Mouse (Mus musculus) limb, embryonic 13.5 days (tissue): Measurements from ENCODE around the gene Lingo1. TPM values are rescaled to one million over a fixed set of nuclear protein-coding genes. Genes with fewer than 3 reads are reported as not detected.

ENCODE experiments used
- ATAC-seq: fragments of 200-750 bp; cut with Nextera tagmentation; 2 replicates; pipeline ENCODE4 v1.8.0; 2017; ENCODE audit warnings: low read depth, moderate number of reproducible peaks, moderate TSS enrichment; ENCODE audit not compliant: low FRiP score
- H3K27ac ChIP-seq: fragments of 300-500 bp; sonication (generic); 2 replicates; pipeline ENCODE4 v1.5.1; 2015; ENCODE audit warnings: inconsistent platforms, mild to moderate bottlenecking, moderate library complexity
- H3K27me3 ChIP-seq: fragments of 300-500 bp; sonication (generic); 2 replicates; pipeline ENCODE4 v1.6.1; 2015; ENCODE audit warnings: mild to moderate bottlenecking, inconsistent platforms
- H3K36me3 ChIP-seq: fragments of 300-500 bp; sonication (generic); 2 replicates; pipeline ENCODE4 v1.6.1; 2015; ENCODE audit warnings: inconsistent platforms, mild to moderate bottlenecking, moderate library complexity
- H3K4me1 ChIP-seq: fragments of 300-500 bp; sonication (generic); 2 replicates; pipeline ENCODE4 v1.6.1; 2015; ENCODE audit warnings: inconsistent platforms
- H3K4me2 ChIP-seq: fragments of 300-500 bp; sonication (generic); replicated peaks from 2 replicates; pipeline ENCODE4 v1.6.1; 2015; ENCODE audit warnings: inconsistent platforms, mild to moderate bottlenecking, moderate library complexity
- H3K4me3 ChIP-seq: fragments of 300-500 bp; sonication (generic); 2 replicates; pipeline ENCODE4 v1.5.1; 2015; ENCODE audit warnings: moderate library complexity, mild to moderate bottlenecking, inconsistent platforms
- H3K9ac ChIP-seq: fragments of 300-500 bp; sonication (generic); 2 replicates; pipeline ENCODE4 v1.6.1; 2015; ENCODE audit warnings: mild to moderate bottlenecking, inconsistent platforms
- H3K9me3 ChIP-seq: fragments of 300-500 bp; sonication (generic); 2 replicates; pipeline ENCODE4 v1.6.1; 2016; ENCODE audit warnings: inconsistent platforms
- WGBS: fragments of 180-500 bp; shearing (Covaris S2); methylation state at CpG from one replicate; pipeline ENCODE4 v1.1.7; 2015; 5-methylcytosine and 5-hydroxymethylcytosine counted together
- polyA plus RNA-seq: library from polyadenylated mRNA; unstranded; fragments of >200 nt; fragmentation: Nextera tagmentation; extraction: Ambion mirVana; gene quantifications from 2 replicates; pipeline ENCODE4 v1.2.1, GENCODE M21; 2015

Lingo1 gene
- polyA plus RNA-seq, 1 experiment from 2014 or later, result 3.0 TPM

DNA sequence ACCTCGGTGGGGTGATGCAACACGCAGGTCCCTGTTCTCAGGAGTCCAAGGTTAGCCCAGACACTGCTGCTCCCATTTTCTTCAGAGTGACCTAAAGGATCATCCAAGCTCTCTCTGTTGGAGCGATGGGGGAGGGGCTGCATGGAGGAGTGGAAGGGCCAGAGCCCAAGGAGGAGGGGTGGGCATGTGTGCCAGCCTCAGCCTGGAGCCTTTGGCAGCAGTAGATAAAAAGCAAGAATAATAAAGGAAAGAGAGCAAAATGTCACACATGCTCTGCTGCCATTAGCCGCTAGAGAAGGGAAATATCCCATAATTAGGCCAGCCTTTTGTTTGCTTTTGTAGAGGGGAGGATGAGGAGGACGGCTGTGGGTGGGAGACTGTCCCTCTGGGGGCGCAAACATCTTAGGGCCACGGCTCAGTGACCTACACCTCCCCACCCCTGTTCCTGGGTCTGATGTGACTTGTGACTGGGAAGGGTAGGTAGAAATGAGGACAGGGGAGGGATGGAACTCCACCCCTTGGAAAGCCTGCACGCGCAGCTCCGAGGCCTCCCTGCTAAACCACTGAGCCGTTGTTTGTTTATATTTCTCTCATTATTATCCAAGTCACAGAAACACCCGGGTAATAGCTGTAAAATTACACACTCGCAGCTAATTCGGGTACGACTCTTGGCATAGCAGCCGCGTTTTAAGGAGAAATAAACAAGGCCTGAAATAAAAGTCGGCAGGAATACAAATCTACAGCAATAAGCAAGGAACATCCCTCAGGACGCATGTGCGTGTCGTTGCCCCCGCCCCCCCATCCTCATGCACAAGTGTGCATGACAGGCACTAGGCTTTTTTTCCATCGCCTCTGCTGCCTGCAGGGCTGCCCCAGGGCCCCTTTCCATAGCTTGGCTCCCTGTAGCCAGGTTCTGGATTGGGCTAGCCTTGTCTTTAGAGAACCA is 223.5 kb downstream of the Lingo1 start:
- no peaks in the 10 kb centered on the region for H3K36me3 ChIP-seq
- 37% methylated on average over 23 of the region's 23 CpGs for WGBS
- no peak overlapping the region for H3K9ac ChIP-seq
- H3K4me2 ChIP-seq, result peak overlapping the region; percentile 25; the same call in 1 of the 2 replicates
- no peaks in the 10 kb centered on the region for H3K27me3 ChIP-seq
- H3K27ac ChIP-seq, result no peak overlapping the region
- H3K9me3 ChIP-seq, result no peaks in the 10 kb centered on the region
- H3K4me3 ChIP-seq, result no peak overlapping the region
- peaks cover 8% of the 10 kb centered on the region; the same call in 1 of the 2 replicates for H3K4me1 ChIP-seq
- ATAC-seq, result no peak

Other genes starting within 250 kb of the Lingo1 start
- gene Odf3l1, start 68.2 kb upstream of the Lingo1 start, polyA plus RNA-seq, result 0.27 and 0.94 TPM in 2 replicates
- 38.3 and 41.1 TPM in 2 replicates for gene Cspg4, start 68.6 kb upstream of the Lingo1 start, polyA plus RNA-seq
- gene Snx33, start 131.9 kb upstream of the Lingo1 start, polyA plus RNA-seq, result 12.0 and 13.1 TPM in 2 replicates
- 87.6 and 88.8 TPM in 2 replicates for gene Imp3, start 141.0 kb upstream of the Lingo1 start, polyA plus RNA-seq
- 29.2 and 29.3 TPM in 2 replicates for gene Snupn, start 154.4 kb upstream of the Lingo1 start, polyA plus RNA-seq
- gene Ptpn9, start 198.5 kb upstream of the Lingo1 start, polyA plus RNA-seq, result 28.0 and 29.3 TPM in 2 replicates